Mouse (Mus musculus) liver, embryonic 14.5 days (tissue): ENCODE results near the gene Timm44.

Source experiments
- CTCF ChIP-seq: IDR thresholded peaks from 2 replicates; pipeline ENCODE4 v1.5.1; 2016; ENCODE audit warnings: antibody characterized with exemption, low read depth, control low read depth
- EP300 ChIP-seq: IDR thresholded peaks from 2 replicates; pipeline ENCODE4 v1.6.1; 2016; ENCODE audit warnings: antibody characterized with exemption, low read depth

- TF ChIP-seq CTCF, result no peak
- no peak for TF ChIP-seq EP300
These were observed 48.2 kb upstream of the Timm44 start for GRCm38 (mm10) chr8:4323917-4324316.
